Mouse (Mus musculus) forebrain, embryonic 16.5 days (tissue): ENCODE data around the gene Otub1. TPM values are rescaled to one million over a fixed set of nuclear protein-coding genes. Genes with fewer than 3 reads are reported as not detected.

ENCODE experiments used
- ATAC-seq: fragments of 200-750 bp; cut with Nextera tagmentation; 2 replicates; pipeline ENCODE4 v1.8.0; 2017; ENCODE audit warnings: mild to moderate bottlenecking, moderate library complexity
- H3K27ac ChIP-seq: fragments of 300-500 bp; sonication (generic); 2 replicates; pipeline ENCODE4 v1.5.1; 2014; ENCODE audit warnings: low read length, control low read depth
- H3K27me3 ChIP-seq: fragments of 300-500 bp; sonication (generic); replicated peaks from 2 replicates; pipeline ENCODE4 v1.6.1; 2014; ENCODE audit warnings: low read length; ENCODE audit not compliant: control insufficient read depth, insufficient read depth
- H3K36me3 ChIP-seq: fragments of 300-500 bp; sonication (generic); 2 replicates; pipeline ENCODE4 v1.6.1; 2014; ENCODE audit not compliant: control insufficient read depth, insufficient read depth
- H3K4me1 ChIP-seq: fragments of 300-500 bp; sonication (generic); replicated peaks from 2 replicates; pipeline ENCODE4 v1.6.1; 2014; ENCODE audit warnings: low read length; ENCODE audit not compliant: control insufficient read depth, insufficient read depth
- H3K4me2 ChIP-seq: fragments of 300-500 bp; sonication (generic); 2 replicates; pipeline ENCODE4 v1.6.1; 2014; ENCODE audit warnings: mild to moderate bottlenecking, low read length, control low read depth
- H3K4me3 ChIP-seq: fragments of 300-500 bp; sonication (generic); replicated peaks from 2 replicates; pipeline ENCODE4 v1.5.1; 2014; ENCODE audit warnings: mild to moderate bottlenecking, low read length, control low read depth
- H3K9ac ChIP-seq: fragments of 300-500 bp; sonication (generic); replicated peaks from 2 replicates; pipeline ENCODE4 v1.6.1; 2014; ENCODE audit warnings: low read depth, low read length, control low read depth
- H3K9me3 ChIP-seq: fragments of 300-500 bp; sonication (generic); 2 replicates; pipeline ENCODE4 v1.6.1; 2016; ENCODE audit warnings: low read length; ENCODE audit not compliant: control insufficient read depth
- WGBS: fragments of 180-500 bp; shearing (Covaris S2); extraction: QIAGEN DNeasy Blood & Tissue Kit; methylation state at CpG from one replicate; pipeline ENCODE4 v1.1.7; 2014; 5-methylcytosine and 5-hydroxymethylcytosine counted together
- polyA plus RNA-seq: library from polyadenylated mRNA; unstranded; fragments of >200 nt; fragmentation: Nextera tagmentation; extraction: Ambion mirVana; gene quantifications from 2 replicates; pipeline ENCODE4 v1.2.1, GENCODE M21; 2015

Gene Otub1
- polyA plus RNA-seq, 1 experiment from 2014 or later = 235 TPM

DNA sequence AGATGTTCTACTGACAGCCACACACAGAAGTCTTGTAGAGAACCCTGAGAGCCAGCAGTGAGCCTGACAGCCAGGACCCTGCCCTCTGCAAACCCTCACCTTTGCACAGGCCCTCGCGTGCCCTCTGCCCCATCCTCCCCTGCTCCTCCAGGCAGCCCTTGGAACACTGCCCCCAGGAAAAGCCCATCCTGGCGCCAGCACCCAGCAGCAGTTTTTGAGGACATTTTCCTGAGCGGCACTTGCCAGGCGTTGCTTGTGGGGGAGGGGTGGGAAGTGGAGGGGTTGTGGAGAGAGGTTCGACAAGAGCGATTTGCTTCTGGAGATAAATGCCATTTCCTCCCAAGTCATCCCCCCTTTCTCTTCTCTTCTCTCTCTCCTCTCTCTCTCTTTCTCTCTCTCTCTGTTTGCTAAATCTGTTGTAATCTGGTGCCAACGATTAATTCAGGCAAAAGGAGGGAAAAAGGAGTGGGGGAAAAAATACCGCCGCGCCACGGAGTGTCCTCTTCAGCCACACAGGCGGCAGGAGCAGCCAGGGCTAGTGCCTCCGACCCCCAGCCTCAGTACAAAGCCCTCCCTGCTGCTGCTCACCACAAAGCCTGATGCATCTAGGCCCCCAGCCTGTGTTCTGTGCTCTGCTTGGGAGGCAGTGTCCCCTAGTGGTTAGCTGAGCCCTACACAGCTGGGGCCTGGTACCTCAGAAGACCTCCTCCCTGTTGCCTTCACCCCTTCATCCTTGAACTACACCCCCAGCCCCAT, 45.8 kb downstream of the Otub1 start:
- peak overlapping the region; percentile 40 for H3K4me2 ChIP-seq
- peak overlapping the region; percentile 47; the same call in 1 of the 2 replicates for H3K9ac ChIP-seq
- peaks cover 64% of the 10 kb centered on the region for H3K4me1 ChIP-seq
- peak; percentile 79 for ATAC-seq
- H3K9me3 ChIP-seq = no peaks in the 10 kb centered on the region
- H3K27ac ChIP-seq = peak overlapping the region; percentile 63
- H3K27me3 ChIP-seq = no peaks in the 10 kb centered on the region
- no peak overlapping the region for H3K4me3 ChIP-seq
- 3% methylated on average over 14 of the region's 14 CpGs for WGBS
- no peaks in the 10 kb centered on the region for H3K36me3 ChIP-seq

DNA sequence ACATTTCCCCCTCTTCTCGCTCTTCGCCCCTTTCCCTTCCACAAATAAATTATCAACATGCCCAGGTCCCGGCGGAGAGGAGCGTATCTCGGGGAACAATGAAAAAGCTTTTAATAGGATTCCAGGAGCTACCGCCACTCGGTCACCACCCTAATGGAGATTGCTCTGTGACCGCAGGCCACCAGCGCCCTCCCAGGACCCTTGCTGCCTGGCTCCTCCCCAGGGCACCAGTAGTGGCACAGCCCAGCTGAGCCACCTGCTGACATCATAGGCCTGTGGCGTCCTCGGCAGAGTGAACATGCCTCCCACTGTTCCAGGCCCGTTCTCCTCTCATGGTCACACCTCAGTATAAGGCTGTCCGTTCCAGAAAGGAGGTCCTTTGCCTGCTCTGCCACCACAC, 48.4 kb downstream of the Otub1 start:
- no peaks in the 10 kb centered on the region for H3K9me3 ChIP-seq
- no peak overlapping the region for H3K27ac ChIP-seq
- H3K4me3 ChIP-seq = no peak overlapping the region
- 24% methylated on average over 14 of the region's 14 CpGs for WGBS
- H3K4me1 ChIP-seq = peaks cover 56% of the 10 kb centered on the region
- H3K36me3 ChIP-seq = no peaks in the 10 kb centered on the region
- H3K9ac ChIP-seq = 0 out of 2 replicates have a peak overlapping the region, but pooled peaks have one; percentile 38
- no peak overlapping the region for H3K4me2 ChIP-seq
- H3K27me3 ChIP-seq = no peaks in the 10 kb centered on the region
- no peak for ATAC-seq

- H3K4me2 ChIP-seq = no peak overlapping the region
- H3K9me3 ChIP-seq = no peaks in the 10 kb centered on the region
- 33% methylated on average over 6 of the region's 6 CpGs for WGBS
- H3K27me3 ChIP-seq = no peaks in the 10 kb centered on the region
- H3K27ac ChIP-seq = no peak overlapping the region
- ATAC-seq = peak; percentile 29; the same call in 1 of the 2 replicates
- H3K4me3 ChIP-seq = no peak overlapping the region
- 0 out of 2 replicates have a peak overlapping the region, but pooled peaks have one; percentile 10 for H3K9ac ChIP-seq
- peaks cover 64% of the 10 kb centered on the region for H3K4me1 ChIP-seq
- no peaks in the 10 kb centered on the region for H3K36me3 ChIP-seq
These were observed 50.9 kb downstream of the Otub1 start for GRCm38 (mm10) chr19:7155196-7155595.

DNA sequence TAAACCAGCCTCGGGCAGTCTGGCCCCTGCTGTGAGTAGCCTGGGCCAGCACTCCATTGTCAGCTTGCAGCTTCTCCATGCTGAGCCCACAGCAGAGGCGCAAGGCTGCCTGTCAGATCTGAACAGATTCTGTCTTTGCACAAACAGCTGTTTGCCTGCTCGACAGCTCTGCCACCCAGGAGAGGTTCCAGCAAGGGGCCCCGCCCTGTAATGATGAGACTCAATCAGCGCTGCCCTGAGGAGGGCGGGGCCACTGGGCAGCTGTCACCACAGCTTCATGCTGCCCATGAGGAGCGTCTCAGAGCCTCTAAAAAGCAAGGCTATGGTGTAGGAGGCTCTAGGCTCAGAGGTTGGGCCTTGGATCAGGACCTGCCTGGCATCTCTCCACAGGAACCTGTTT, 52.9 kb downstream of the Otub1 start:
- peaks cover 74% of the 10 kb centered on the region for H3K4me1 ChIP-seq
- peak; percentile 5; the same call in 1 of the 2 replicates for ATAC-seq
- H3K4me2 ChIP-seq = no peak overlapping the region
- no peaks in the 10 kb centered on the region for H3K9me3 ChIP-seq
- WGBS = 25% methylated on average over 7 of the region's 7 CpGs
- H3K27me3 ChIP-seq = no peaks in the 10 kb centered on the region
- H3K4me3 ChIP-seq = no peak overlapping the region
- H3K36me3 ChIP-seq = no peaks in the 10 kb centered on the region
- H3K9ac ChIP-seq = no peak overlapping the region; the same call in 1 of the 2 replicates
- peak overlapping the region; percentile 67 for H3K27ac ChIP-seq

- WGBS = 70% methylated on average over 6 of the region's 6 CpGs
These were observed 54.0 kb downstream of the Otub1 start for GRCm38 (mm10) chr19:7151927-7152653.

GRCm38 (mm10) chr19:7151300-7151926, 54.7 kb downstream of the Otub1 start:
- Histone ChIP-seq H3K27ac (peak overlapping the region; percentile 75), H3K9me3 (no peaks in the 10 kb centered on the region), H3K36me3 (no peaks in the 10 kb centered on the region), H3K4me2 (no peak overlapping the region), H3K9ac (no peak overlapping the region), H3K4me3 (no peak overlapping the region), H3K4me1 (peaks cover 69% of the 10 kb centered on the region), H3K27me3 (no peaks in the 10 kb centered on the region)
- no peak for ATAC-seq
- WGBS = 32% methylated on average over 7 of the region's 7 CpGs

More at GRCm38 (mm10) chr19:7151927-7152653, 54.0 kb downstream of the Otub1 start:
- H3K27ac ChIP-seq = peak overlapping the region; percentile 75
- H3K9me3 ChIP-seq = no peaks in the 10 kb centered on the region
- peaks cover 72% of the 10 kb centered on the region for H3K4me1 ChIP-seq
- ATAC-seq = no peak
- H3K36me3 ChIP-seq = no peaks in the 10 kb centered on the region
- no peak overlapping the region for H3K4me2 ChIP-seq
- no peak overlapping the region for H3K9ac ChIP-seq
- H3K27me3 ChIP-seq = no peaks in the 10 kb centered on the region
- H3K4me3 ChIP-seq = no peak overlapping the region

DNA sequence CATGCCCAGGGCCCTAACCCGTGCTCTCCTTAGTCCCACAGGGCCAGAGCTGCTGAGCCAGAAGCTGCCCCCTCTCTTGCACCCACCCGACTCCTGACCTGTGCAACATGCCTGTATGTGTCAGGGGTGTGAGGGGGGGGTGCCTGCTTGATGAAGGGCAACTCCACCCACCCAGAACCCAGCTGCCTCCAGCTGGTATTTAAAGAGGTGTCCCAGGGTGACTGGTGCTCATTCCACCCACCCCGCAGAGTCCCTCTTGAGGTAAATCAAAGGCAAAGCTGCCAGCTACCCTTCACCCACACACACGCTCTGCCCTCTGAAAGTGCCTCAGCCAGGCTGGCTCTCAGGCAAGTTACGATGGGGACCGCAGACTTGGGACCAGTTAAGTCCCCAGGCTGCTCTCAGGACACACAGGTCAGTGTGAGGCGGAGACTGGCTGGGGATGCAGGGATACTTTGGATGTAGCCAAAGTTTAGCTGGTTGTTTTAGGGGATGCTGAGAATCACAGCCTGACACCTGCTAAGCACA, 56.9 kb downstream of the Otub1 start:
- Histone ChIP-seq H3K9me3 (no peaks in the 10 kb centered on the region), H3K4me2 (no peak overlapping the region), H3K4me3 (no peak overlapping the region), H3K4me1 (peaks cover 70% of the 10 kb centered on the region), H3K9ac (no peak overlapping the region), H3K27ac (peak overlapping the region; percentile 29), H3K36me3 (no peaks in the 10 kb centered on the region), H3K27me3 (no peaks in the 10 kb centered on the region)
- WGBS = 54% methylated on average over 7 of the region's 7 CpGs
- ATAC-seq = no peak

GRCm38 (mm10) chr19:7148541-7149085, 57.5 kb downstream of the Otub1 start:
- Histone ChIP-seq H3K9ac (no peak overlapping the region), H3K27me3 (no peaks in the 10 kb centered on the region), H3K27ac (peak overlapping the region; percentile 66), H3K36me3 (no peaks in the 10 kb centered on the region), H3K4me3 (no peak overlapping the region), H3K4me1 (peaks cover 77% of the 10 kb centered on the region), H3K4me2 (no peak overlapping the region), H3K9me3 (no peaks in the 10 kb centered on the region)
- WGBS = 38% methylated on average over 8 of the region's 8 CpGs
- ATAC-seq = peak; percentile 60
